Mouse (Mus musculus): Measurements from ENCODE around the gene Gm47955. TPM values are rescaled to one million over a fixed set of nuclear protein-coding genes. Genes with fewer than 3 reads are reported as not detected.

Gm47955 gene
- polyA plus RNA-seq (2012; rRNA removed) = not detected in 2 replicates

GRCm38 (mm10) chr1:82959870-82960385 lies at the start of gene Gm47955:
Gene Gm47955, plus strand, starts transcription at chr1:82960286.

GRCm38 (mm10) chr1:82913025-82913424 lies 47.1 kb upstream of the Gm47955 start, which contains the start of gene A030005L19Rik:
Gene A030005L19Rik, plus strand, starts transcription at chr1:82913325.

GRCm38 (mm10) chr1:82924650-82925049 lies 35.4 kb upstream of the Gm47955 start, which contains the start of gene A030014E15Rik:
Gene A030014E15Rik, plus strand, starts transcription at chr1:82924917.

GRCm38 (mm10) chr1:82931326-82931725 lies 28.8 kb upstream of the Gm47955 start, which contains the start of gene Gm6217:
Gene Gm6217, minus strand, starts transcription at chr1:82931399.

GRCm38 (mm10) chr1:82943295-82943694 lies 16.8 kb upstream of the Gm47955 start, which contains the start of gene A030003K21Rik:
Gene A030003K21Rik, minus strand, starts transcription at chr1:82943388.

GRCm38 (mm10) chr1:82955913-82956312 lies 4.2 kb upstream of the Gm47955 start, which contains the start of gene Gm7544:
Gene Gm7544, minus strand, starts transcription at chr1:82956013.

GRCm38 (mm10) chr1:83000306-83000705 lies 40.2 kb downstream of the Gm47955 start, which contains the start of gene Gm47959:
Gene Gm47959, plus strand, starts transcription at chr1:83000548.

Other genes starting within 250 kb of the Gm47955 start
- 276 and 286 TPM in 2 replicates for gene Mff, start 235.4 kb upstream of the Gm47955 start, polyA plus RNA-seq (2012; rRNA removed)
- gene Tm4sf20, start 191.8 kb upstream of the Gm47955 start, polyA plus RNA-seq (2012; rRNA removed) = not detected in 2 replicates
- gene Gm47791, start 189.0 kb upstream of the Gm47955 start, polyA plus RNA-seq (2012; rRNA removed) = not detected in 2 replicates
- gene Agfg1, start 120.8 kb upstream of the Gm47955 start, polyA plus RNA-seq (2012; rRNA removed) = 49.3 and 52.7 TPM in 2 replicates
- 2.0 and 2.1 TPM in 2 replicates for gene A030005L19Rik, start 47.0 kb upstream of the Gm47955 start, polyA plus RNA-seq (2012; rRNA removed)
- gene A030014E15Rik, start 35.4 kb upstream of the Gm47955 start, polyA plus RNA-seq (2012; rRNA removed) = 0.16 and 0.23 TPM in 2 replicates
- gene Gm6217, start 28.9 kb upstream of the Gm47955 start, polyA plus RNA-seq (2012; rRNA removed) = not detected in 2 replicates
- gene A030003K21Rik, start 16.9 kb upstream of the Gm47955 start, polyA plus RNA-seq (2012; rRNA removed) = not detected in 2 replicates
- not detected in 2 replicates for gene Gm7544, start 4.3 kb upstream of the Gm47955 start, polyA plus RNA-seq (2012; rRNA removed)
- gene Gm47959, start 40.3 kb downstream of the Gm47955 start, polyA plus RNA-seq (2012; rRNA removed) = not detected in 2 replicates
- 0.80 and 0.91 TPM in 2 replicates for gene Slc19a3, start 78.2 kb downstream of the Gm47955 start, polyA plus RNA-seq (2012; rRNA removed)
- not detected in 2 replicates for gene Krtap28-10, start 82.2 kb downstream of the Gm47955 start, polyA plus RNA-seq (2012; rRNA removed)
- gene Gm47969, start 84.6 kb downstream of the Gm47955 start, polyA plus RNA-seq (2012; rRNA removed) = 0.06 TPM in 1 of 2 replicates, not detected in the other
- not detected in 2 replicates for gene A030005K14Rik, start 99.1 kb downstream of the Gm47955 start, polyA plus RNA-seq (2012; rRNA removed)
- not detected in 2 replicates for gene Krtap28-13, start 100.6 kb downstream of the Gm47955 start, polyA plus RNA-seq (2012; rRNA removed)
- 0.21 TPM in 1 of 2 replicates, not detected in the other for gene Ccl20, start 156.5 kb downstream of the Gm47955 start, polyA plus RNA-seq (2012; rRNA removed)
- 3.1 and 3.3 TPM in 2 replicates for gene Daw1, start 199.5 kb downstream of the Gm47955 start, polyA plus RNA-seq (2012; rRNA removed)

Measured in central nervous system, embryonic 14 days (tissue).